Mouse (Mus musculus) c-Kit-negative CD71-positive TER-119-positive erythroid progenitor cells, embryonic 14.5 days (primary cell): ENCODE measurements at regions not wholly inside any gene's neighbourhood (a gene's known extent, or its start where the extent isn't known, plus 50 kb on each side); places are given as distances from the start of the nearest gene placed in this dataset.

Experiments used
- DNase-seq: peaks from one replicate; pipeline ENCODE4 v3.0.0-alpha.2; 2013; ENCODE audit warnings: low read depth, low spot score

- no peak for DNase-seq
These were observed 489.8 kb upstream of the Atp2b1 start for GRCm38 (mm10) chr10:98424450-98424849.

DNA sequence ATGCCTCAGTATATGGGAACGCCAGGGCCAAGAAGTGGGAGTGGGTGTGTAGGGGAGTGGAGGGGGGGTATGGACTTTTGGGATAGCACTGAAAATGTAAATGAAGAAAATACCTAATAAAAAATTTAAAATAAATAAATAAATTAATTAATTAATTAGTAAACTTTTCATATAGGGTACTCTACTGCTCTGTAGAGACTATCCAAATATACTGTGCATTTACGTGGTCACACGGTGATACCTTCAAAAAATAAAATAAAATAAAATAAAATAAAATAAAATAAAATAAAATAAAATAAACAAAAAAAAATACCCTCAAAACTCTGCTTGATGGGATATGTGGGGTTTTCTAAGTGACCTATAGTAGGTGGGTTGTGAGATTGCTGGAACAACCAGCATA is 479.2 kb upstream of the Atp2b1 start:
- DNase-seq, result no peak

DNA sequence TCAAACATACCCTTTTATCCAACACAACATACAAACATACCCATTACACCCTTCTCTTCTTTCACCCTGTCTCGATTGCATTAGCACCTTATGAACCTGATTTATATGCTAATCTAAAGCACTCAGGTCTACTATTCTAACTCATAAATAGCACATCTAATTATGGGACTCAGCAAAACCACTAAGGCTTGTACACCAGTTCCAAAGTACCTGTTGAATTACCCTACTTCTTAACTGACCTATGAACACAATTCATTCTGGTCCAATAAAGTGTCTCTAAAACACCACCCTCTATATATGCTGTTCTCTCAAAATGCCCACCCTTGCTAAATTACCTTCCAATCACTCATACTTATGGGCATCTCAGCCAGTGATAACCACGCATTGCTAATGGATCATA is 452.7 kb upstream of the Atp2b1 start:
- no peak for DNase-seq

GRCm38 (mm10) chr10:98474581-98474980 is 439.6 kb upstream of the Atp2b1 start:
- no peak for DNase-seq

DNA sequence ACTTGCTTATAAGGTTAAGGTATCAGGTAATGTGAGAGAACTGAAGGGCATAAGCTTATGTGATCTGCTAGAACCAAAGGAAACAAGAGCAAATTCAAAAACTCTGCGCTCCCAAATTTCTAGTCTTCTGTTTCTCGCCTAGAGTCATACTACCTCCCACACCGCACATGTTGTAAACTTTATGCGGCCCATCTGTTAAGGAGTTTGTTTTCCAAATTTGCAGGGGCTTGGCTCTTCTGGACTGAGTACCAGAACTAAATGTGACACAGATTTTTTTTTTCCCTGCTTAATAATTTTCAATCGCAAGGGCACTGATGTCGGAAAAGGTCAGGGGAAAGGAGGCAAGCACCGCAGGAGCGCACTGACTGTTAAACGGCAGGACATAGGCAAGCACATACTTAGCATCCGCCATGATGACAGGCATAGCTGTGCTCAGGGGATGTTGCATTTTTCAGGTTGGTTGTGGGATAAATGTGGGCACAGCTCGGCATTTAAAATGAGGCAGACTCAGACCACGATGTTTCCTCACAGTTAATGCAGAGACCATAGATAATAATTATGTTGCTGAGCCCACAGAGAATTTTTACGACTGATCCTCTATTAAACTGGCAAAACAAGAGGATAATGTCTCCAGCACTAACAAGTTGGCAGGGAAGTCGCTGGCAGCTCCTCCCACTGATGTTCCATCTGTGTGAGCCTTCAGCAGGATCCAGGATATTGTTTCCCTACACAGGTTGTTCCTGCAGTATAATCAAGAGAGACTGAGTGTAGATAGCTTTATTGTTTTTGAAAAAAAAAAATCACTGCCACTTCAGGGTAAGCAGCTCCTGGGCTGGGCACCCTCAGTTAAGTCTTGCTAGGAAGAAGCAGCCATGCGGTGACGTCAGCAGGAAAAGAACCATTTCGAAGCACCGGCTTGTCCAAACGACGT is 428.2 kb upstream of the Atp2b1 start:
- no peak for DNase-seq

DNA sequence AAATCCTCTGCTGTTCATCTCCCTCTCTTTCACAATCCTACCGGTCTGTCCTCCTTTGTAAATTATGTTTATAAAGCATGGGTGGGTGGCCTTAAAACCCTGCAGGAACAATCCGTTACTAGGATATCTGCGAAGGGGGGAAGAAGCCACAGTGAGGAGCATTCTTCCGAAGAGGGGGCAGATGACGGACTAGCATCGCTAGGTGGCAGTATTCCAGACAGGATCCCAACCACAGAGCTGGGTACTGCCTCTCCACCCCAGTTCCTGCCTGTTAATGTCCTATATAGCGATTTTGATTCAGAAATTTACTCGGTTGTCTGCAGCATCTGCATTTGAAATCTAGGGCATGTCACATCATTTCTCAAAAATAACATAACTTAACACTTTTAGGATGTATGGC is 419.9 kb upstream of the Atp2b1 start:
- no peak for DNase-seq

GRCm38 (mm10) chr10:98496254-98496653 is 418.0 kb upstream of the Atp2b1 start:
- no peak for DNase-seq

GRCm38 (mm10) chr10:98500315-98500714 is 413.9 kb upstream of the Atp2b1 start:
- DNase-seq, result no peak

DNA sequence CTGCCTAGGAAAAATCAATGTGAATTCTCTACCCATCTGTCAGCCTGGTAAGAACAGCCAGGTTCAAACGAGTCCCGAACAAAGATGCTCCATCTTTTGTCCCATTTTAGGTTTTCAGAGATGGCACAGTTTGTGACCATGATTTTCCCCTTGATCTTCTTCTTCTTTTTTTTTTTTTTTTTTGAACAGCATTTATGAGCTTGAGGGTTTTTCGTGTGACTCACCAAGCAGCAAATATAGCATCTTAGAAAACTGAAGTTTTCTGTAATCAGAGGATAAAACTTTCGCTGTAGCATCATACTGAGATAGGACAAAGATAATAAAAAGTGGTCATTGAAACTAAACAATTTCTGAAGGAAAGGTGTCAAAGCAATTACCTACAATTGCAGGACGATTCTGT is 412.6 kb upstream of the Atp2b1 start:
- no peak for DNase-seq

GRCm38 (mm10) chr10:98504524-98504923 is 409.7 kb upstream of the Atp2b1 start:
- no peak for DNase-seq

- DNase-seq, result no peak
These were observed 405.6 kb upstream of the Atp2b1 start for GRCm38 (mm10) chr10:98508515-98509143.

DNA sequence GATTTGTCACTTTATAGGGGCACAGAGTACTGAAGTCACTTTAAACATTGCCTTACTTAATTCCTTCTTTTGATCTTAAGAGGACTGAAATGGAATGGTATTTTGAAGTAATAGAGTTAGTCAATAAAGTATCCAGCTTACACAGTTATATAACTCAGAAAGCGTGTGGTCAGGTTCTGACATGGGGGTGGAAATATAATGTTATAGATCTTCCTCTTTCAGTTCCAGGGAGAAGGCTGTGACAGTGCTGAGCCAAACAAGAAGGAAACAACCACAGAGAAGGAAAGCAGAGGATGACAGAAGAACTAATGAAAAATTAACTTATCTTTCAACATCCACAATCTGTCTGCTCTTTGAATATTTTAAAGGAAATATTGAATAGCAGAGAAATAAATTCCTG is 399.4 kb upstream of the Atp2b1 start:
- no peak for DNase-seq

- DNase-seq, result no peak
These were observed 396.6 kb upstream of the Atp2b1 start for GRCm38 (mm10) chr10:98517609-98518008.

- DNase-seq, result no peak
These were observed 384.6 kb upstream of the Atp2b1 start for GRCm38 (mm10) chr10:98529565-98529964.

- no peak for DNase-seq
These were observed 382.8 kb upstream of the Atp2b1 start for GRCm38 (mm10) chr10:98531425-98531824.

GRCm38 (mm10) chr10:98538706-98539105 is 375.5 kb upstream of the Atp2b1 start:
- no peak for DNase-seq

DNA sequence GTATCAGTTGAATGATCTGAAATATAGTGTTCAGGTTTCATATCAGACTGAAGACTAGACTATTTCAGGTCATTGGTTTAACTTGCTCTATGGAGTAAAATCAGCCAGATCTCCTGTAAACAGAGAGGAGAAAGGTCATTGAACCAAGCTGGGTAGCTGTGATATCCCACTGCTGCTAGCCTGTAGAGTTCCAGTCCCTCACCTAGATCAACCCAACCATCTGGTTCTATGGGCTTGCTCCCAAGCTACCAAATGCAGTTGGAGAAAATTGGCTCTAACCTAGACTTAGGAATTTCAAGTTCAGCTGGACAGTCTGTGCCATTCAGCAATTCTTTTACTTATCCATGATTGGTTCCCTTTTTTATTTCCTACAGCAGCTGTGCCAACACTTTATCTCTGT is 373.1 kb upstream of the Atp2b1 start:
- DNase-seq, result no peak

GRCm38 (mm10) chr10:98542072-98542471 is 372.1 kb upstream of the Atp2b1 start:
- no peak for DNase-seq

DNA sequence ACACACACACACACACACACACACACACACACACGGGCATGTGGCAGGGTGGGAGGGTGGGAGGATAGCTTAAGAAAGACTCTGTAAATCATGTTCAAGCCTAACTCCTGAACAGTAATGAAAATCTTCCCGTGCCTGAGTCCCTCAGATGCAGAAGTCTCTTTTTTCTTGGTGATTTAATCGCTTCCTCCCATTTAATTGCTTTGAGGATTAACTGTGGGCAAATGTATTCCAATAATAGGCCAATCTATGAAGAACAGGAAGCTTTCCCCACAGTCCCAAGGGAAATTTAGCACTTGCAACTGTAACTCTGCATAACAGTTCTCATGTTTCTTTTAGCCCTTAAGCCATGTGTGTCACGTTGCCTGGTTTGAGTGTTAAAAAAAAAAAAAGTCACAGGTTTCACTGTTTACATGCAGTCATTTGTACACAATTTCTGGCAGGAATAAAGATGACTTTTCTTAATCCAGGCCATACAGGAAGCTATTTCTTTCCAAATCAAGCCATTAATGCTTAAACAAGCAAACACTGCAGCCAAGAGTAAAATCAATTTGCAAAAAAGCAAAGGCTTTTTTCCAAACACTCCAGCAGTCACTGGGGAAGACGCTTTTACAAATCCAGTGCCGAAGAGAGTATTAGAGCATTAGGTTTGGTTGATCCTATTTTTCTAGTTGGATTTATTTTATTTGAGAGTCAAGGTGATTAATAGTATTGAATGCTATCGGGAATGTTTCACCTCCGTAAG is 370.8 kb upstream of the Atp2b1 start:
- no peak for DNase-seq

DNA sequence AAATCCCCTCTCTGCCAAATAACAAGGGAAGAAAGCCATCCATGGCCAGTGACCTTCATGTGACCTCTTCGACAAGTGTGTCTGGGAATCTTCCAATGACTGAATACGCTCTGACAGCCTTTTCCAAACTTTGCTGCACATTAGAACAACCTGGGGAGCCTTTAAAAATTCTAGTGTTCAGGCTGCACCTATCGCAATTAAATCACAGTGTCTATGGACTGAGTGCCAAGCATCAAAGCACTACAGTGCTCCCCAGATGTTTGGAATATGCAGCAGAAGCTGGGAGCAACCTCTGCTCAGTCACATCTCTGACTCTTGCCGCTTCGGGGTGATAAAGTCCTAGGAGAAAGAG is 370.2 kb upstream of the Atp2b1 start:
- no peak for DNase-seq

DNA sequence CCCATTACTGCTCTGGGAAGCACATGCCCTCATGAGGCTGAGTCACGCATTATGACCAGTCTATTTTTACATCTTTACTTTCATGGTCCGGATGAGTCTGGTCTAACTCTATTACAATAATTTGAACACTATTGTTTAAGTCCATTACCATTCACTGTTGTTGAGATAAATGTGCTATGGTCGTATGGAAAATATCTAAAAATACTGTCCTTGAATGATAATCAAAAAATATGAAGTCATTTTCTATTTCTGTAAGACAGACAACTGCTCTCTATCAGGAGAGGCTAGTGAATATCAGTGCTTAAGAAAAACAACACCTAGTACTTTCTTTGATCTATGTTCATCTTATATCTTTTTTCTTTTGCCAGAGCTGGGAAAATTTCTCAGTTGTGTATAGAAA is 359.6 kb upstream of the Atp2b1 start:
- no peak for DNase-seq

- DNase-seq, result no peak
These were observed 356.6 kb upstream of the Atp2b1 start for GRCm38 (mm10) chr10:98557470-98558060.
